Mouse (Mus musculus) MEL (cell line): ENCODE data around the gene Tmie. TPM values are rescaled to one million over a fixed set of nuclear protein-coding genes. Genes with fewer than 3 reads are reported as not detected.

ENCODE experiments used
- polyA plus RNA-seq, 2 experiments: library from polyadenylated mRNA; stranded (reverse) in 1 of 2; unstranded in 1 of 2; fragments of >175 nt in 1 of 2; fragments of >200 nt in 1 of 2; gene quantifications; 2 replicates each; pipeline versions ENCODE4 v1.2.1 to v1.2.4; 2012; ENCODE audit warnings: low replicate concordance in 2 of 2, low read depth in 1 of 2; ENCODE audit not compliant: insufficient read length in 2 of 2, insufficient read depth in 1 of 2, missing spikeins in 1 of 2
- total RNA-seq: library from RNA; depleted of rRNA; stranded (reverse); fragments of 300-350 nt; gene quantifications from 2 replicates; pipeline ENCODE4 v1.2.3, GENCODE M21; 2012; rRNA removed

Gene Tmie
- total and polyA plus RNA-seq, 3 experiments = not detected

Other genes starting within 250 kb of the Tmie start
- 7.0 and 9.3 TPM in 2 replicates for gene Nbeal2, start 226.0 kb downstream of the Tmie start, total RNA-seq
- gene Nbeal2, start 226.0 kb downstream of the Tmie start, polyA plus RNA-seq = 10 to 100 TPM in 1 of 2 experiments, not detected in 1; 17.2 TPM
- 122 and 129 TPM in 2 replicates for gene Ccdc12, start 223.6 kb downstream of the Tmie start, total RNA-seq
- gene Ccdc12, start 223.6 kb downstream of the Tmie start, polyA plus RNA-seq = 100 to 1,000 TPM in 1 of 2 experiments, not detected in 1; 112 TPM
- not detected in 2 replicates for gene Myl3, start 138.3 kb downstream of the Tmie start, total RNA-seq
- gene Myl3, start 138.3 kb downstream of the Tmie start, polyA plus RNA-seq = not detected
- gene Pth1r, start 133.0 kb downstream of the Tmie start, total RNA-seq = 0.15 and 0.33 TPM in 2 replicates
- gene Pth1r, start 133.0 kb downstream of the Tmie start, polyA plus RNA-seq = under 1 TPM in 1 of 2 experiments, not detected in 1; 0.77 TPM
- gene Prss42, start 81.9 kb downstream of the Tmie start, total RNA-seq = not detected in 2 replicates
- not detected for gene Prss42, start 81.9 kb downstream of the Tmie start, polyA plus RNA-seq
- not detected in 2 replicates for gene Prss44, start 66.1 kb downstream of the Tmie start, total RNA-seq
- not detected for gene Prss44, start 66.1 kb downstream of the Tmie start, polyA plus RNA-seq
- gene Prss43, start 53.4 kb downstream of the Tmie start, total RNA-seq = not detected in 2 replicates
- not detected for gene Prss43, start 53.4 kb downstream of the Tmie start, polyA plus RNA-seq
- not detected in 2 replicates for gene Prss45, start 45.5 kb downstream of the Tmie start, total RNA-seq
- not detected for gene Prss45, start 45.5 kb downstream of the Tmie start, polyA plus RNA-seq
- gene Prss46, start 35.6 kb downstream of the Tmie start, total RNA-seq = not detected in 2 replicates
- not detected for gene Prss46, start 35.6 kb downstream of the Tmie start, polyA plus RNA-seq
- not detected in 2 replicates for gene Prss50, start 22.1 kb downstream of the Tmie start, total RNA-seq
- not detected for gene Prss50, start 22.1 kb downstream of the Tmie start, polyA plus RNA-seq
- not detected in 2 replicates for gene Als2cl, start 243 bp downstream of the Tmie start, total RNA-seq
- under 1 TPM in 1 of 2 experiments, not detected in 1; 0.21 TPM for gene Als2cl, start 243 bp downstream of the Tmie start, polyA plus RNA-seq
- gene Fam240a, start 36.7 kb upstream of the Tmie start, total RNA-seq = not detected in 2 replicates
- not detected for gene Fam240a, start 36.7 kb upstream of the Tmie start, polyA plus RNA-seq
- gene Tdgf1, start 66.0 kb upstream of the Tmie start, total RNA-seq = not detected in 2 replicates
- gene Tdgf1, start 66.0 kb upstream of the Tmie start, polyA plus RNA-seq = not detected
- not detected in 2 replicates for gene Lrrc2, start 71.4 kb upstream of the Tmie start, total RNA-seq
- under 1 TPM in 1 of 2 experiments, not detected in 1; 0.07 TPM for gene Lrrc2, start 71.4 kb upstream of the Tmie start, polyA plus RNA-seq
- not detected in 2 replicates for gene Rtp3, start 110.5 kb upstream of the Tmie start, total RNA-seq
- not detected for gene Rtp3, start 110.5 kb upstream of the Tmie start, polyA plus RNA-seq
- not detected in 2 replicates for gene Ltf, start 139.2 kb upstream of the Tmie start, total RNA-seq
- under 1 TPM in 1 of 2 experiments, not detected in 1; 0.11 TPM for gene Ltf, start 139.2 kb upstream of the Tmie start, polyA plus RNA-seq
- 0.19 and 0.23 TPM in 2 replicates for gene Ccrl2, start 177.4 kb upstream of the Tmie start, total RNA-seq
- under 1 TPM in 1 of 2 experiments, not detected in 1; 0.75 TPM for gene Ccrl2, start 177.4 kb upstream of the Tmie start, polyA plus RNA-seq
- gene Lrrfip2, start 237.5 kb upstream of the Tmie start, total RNA-seq = 26.0 and 28.4 TPM in 2 replicates
- gene Lrrfip2, start 237.5 kb upstream of the Tmie start, polyA plus RNA-seq = 10 to 100 TPM in 1 of 2 experiments, not detected in 1; 42.7 TPM